Mouse (Mus musculus) natural killer cell, adult 2 months (primary cell): ENCODE measurements around the gene Vps41.

ENCODE experiments used
- DNase-seq, 2 experiments: peaks; one replicate each; pipeline ENCODE4 v3.0.0; 2022; ENCODE audit warnings: low spot score in 2 of 2

The Vps41 gene

DNA sequence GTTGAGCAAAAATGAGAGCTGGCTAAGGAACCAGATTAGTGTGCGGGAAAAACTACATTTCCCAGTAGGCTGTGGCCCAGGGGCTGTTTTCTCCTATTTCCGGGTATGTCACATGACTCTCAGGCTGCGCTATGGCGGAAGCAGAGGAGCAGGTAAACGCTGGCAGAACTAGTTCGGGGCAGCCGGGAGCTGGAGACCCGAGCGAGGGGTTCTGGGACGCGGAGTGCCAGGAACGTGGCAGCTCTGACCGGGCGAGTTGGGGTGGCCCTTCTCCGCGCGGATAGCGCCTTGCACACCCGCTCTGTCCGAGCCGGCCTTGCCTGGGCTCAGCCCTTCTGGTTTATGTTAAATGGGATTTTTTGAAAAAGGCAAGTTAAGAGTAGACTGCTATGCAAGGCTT is at the start of gene Vps41:
Gene Vps41, plus strand, starts transcription at position 102 of the 400 bp plus-strand sequence.
- peak; percentile 72 to 78 for DNase-seq

DNA sequence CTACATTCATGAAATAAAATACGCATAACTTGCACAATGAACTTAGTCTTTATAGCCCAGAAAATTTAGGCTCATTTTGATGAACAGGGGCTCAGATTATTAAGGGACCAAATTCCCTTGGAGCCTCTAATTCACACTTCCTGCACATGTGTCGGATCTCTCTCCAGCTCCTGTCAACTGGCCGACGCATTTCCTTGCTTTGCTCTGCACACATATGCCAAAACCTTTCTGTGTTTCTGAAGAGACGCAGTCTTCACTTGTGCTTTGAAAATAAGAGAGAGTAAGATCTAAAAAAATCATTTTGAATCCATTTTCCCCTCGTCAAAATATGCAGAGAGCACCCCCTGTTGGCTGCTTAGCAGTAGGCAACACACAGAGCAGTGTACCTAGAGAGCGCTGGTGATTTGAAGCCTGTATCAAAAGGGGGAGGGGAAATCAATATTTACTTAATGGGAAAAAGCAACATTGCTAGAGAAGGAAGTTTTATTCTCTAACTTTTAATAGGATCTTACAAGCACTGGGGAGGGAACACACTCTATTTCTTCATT is 18.5 kb upstream of the Vps41 start:
- no peak for DNase-seq

DNA sequence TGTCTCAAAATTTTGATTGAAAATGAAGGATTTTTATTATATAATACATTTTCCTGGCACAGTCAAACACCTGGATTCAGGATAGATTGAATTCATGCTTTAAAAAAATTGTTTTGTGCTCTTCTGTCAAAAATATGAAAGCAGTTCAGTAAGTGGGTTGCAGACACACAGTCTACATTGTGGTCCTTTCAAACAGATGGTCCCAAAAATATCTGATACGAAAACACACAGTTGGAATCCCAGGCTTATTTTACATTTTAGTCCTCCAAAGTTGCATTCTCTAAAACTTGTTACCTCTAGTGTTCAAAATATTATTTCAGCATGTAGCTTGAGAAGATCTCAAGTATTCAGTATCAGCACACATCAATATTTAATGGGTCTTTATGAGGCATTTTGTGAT is 5.4 kb upstream of the Vps41 start:
- no peak for DNase-seq

DNA sequence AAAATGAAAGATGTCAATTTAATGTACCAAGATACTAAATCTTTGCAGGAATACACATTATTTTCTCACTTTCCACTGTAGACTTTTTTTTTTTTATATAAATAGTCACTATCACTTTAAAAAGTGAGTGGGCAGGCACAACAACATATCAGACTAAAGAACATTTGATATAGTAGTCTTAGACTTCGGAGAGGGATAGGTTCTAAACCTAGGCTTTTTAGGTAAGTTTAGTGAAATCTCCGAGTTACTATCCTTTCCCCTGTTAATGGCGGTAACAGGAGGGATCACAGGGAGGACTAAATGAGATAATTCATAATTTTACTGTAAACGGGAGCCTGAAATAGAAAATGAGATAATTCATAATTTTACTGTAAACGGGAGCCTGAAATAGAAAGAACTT is 379 bp upstream of the Vps41 start:
- DNase-seq = no peak

DNA sequence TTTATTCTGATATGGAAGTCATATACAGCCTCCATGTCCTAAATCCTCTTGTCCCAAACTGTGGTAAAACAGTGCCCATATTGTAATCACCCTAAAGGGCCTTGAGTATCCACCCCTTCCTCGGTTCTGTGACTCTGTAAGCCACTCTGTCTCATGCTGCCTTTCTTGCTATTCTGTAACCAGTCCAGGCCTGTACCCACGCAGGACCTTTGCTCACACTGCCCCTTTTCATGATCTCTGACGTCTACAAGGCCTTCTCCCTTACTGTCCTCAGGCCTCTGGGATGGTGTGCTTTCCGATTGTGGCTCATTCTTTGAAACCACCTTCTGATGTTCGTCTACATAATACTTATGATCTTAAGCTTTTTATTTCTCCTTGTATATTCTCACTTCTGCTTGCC is 1.4 kb downstream of the Vps41 start:
- no peak for DNase-seq

DNA sequence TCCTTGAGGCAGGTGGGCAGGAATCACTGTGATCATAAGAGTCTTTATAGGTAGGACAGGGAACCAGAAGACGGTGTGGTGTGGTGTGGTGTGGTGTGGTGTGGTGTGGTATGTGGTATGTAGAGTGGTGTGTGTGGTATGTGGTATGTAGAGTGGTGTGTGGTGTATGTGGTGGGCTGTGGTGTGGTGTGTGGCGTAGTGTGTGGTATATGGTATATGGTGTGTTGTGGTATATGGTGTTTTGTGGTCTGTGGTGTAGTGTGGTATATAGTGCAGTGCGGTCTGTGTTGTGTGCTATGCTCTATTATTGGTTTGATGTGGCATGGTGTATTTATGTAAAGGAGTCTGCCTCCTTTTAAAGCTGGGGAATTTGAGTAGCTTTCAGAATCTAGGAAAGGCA is 13.6 kb downstream of the Vps41 start:
- DNase-seq = no peak

DNA sequence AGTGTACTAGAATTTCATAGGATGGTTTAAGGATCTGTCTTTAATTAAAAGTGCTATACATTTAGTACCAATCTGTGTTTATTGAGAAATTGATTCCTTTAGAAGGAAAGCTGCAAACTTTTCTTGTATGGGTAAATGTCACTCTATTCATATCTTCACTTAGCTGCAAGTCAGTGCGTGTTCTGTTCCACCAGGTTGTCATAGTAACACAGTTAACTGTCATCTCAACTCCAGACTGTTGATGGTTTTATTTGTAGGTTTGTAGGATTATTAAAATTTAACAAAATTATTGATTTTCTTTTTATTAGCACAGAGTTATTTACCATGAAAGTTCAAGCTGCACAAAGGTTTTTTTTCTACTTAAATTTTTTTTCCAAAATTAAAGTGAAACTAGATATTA is 19.5 kb downstream of the Vps41 start:
- no peak for DNase-seq

DNA sequence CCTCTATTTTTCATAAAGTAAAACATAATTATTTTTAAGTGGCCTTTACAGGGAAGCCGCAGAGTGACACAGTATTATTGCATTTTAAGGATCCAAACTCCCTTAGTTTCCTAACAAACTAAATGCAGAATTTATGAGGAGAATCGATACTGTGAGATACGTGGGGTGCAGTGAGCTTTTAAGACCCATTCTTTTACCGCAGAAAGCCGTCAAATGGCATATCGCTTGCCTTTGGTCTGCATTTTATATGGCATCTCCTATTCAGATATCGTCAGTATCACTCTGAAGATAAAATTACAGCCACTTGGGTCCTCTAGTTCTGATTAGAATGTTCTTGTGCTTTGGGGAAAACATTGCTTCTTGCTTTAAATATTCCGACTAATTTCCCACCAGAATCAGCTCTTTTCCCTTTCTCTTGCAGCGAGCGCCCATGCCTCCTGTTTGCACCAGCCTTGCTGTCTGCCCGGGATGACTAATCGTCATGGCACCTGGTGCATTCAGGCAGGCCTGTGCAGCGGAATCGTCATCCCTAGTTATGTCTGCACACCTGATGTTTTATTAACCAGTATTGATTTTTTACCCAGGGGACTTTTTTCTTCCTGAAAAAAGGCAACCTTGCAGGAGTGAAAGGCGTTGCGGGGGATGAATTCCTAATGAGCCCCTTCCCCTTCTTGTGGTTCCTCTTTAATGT is 26.6 kb downstream of the Vps41 start:
- DNase-seq = no peak

DNA sequence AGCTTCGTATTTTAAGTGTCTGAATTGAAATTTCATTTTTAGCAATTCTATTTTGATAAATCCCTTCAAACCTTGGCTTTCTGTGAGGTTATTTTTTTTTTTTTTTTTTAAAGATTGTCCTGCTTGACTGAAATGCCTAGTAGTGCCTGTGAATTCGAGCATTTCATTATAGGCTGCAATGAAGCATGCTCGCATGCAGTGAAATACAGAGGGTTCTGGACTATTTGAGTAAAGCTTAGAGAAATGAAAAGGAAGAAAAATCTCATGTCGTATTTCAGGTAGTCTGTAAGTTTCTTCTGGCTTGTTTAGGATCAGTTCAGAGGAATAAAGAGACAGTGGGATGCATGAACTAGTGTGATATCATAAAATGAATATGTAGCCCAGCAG is 27.2 kb downstream of the Vps41 start:
- no peak for DNase-seq

DNA sequence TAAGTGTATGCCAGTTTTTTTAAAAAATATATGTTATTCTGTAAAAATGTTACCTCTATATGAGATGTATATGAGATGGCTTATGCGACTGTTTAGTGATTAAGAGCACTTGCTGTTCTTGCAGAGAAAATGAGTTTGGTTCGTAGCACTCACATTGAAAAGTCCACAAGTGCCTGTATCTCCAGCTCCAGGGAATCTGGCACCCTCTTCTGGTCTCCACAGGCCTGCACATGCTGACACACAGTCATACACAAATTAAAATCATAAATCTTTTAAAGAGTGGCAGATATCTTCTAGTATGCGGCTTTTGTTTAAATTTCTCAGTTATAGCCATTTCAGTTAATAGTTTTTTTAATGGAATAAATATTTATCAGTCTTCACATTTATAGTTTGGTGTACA is 40.9 kb downstream of the Vps41 start:
- DNase-seq = no peak

DNA sequence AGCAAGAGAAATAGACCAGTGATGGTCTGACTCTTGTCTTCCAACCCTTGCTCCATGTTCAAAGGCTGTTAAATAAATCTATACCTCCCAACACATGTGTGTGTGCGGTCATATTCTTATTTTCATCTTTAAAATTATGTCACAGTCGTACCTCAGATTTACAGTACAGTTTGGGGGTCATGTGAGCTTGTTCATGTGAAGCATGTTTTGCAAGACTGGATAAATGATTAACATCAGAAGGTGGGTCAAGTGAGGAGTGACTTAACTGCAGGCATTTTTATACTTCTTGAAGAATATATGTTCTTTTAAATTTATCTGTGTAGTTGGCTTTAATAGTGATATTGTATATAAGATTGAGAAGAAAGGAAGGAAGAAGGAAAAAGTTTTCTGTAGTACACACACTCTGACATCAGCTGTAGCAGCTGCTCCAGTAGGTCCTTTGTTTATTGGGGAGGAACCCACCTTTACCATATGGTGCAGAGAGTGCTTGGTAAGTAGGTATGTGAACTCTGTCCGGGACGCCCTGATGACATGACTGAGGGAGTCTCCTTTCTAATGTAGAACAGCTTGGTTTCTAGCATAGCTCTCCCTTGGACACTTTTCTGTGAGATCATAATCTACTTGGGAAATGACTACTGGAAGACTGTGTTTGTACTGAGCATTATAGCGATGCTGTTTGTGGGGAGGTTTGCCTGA is 42.4 kb downstream of the Vps41 start:
- no peak for DNase-seq

DNA sequence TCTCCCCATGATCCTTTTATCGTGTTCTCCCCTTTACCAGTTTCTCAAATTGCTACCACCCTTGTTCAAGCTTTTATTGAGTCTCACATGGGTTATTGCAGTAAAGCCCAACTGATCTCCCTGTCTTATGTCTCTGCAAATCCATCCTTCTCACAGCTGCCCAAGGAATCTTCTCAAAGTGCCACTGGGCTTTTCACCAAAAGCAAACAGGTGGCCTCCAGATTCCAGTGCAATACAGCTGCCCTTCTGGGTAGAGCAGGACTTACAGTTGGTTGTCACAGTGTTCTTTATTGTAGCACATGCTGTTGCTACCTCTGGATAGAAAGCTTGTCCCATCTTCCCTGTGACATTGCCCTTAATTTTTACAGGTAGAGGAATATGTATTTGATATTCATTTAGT is 44.4 kb downstream of the Vps41 start:
- no peak for DNase-seq

DNA sequence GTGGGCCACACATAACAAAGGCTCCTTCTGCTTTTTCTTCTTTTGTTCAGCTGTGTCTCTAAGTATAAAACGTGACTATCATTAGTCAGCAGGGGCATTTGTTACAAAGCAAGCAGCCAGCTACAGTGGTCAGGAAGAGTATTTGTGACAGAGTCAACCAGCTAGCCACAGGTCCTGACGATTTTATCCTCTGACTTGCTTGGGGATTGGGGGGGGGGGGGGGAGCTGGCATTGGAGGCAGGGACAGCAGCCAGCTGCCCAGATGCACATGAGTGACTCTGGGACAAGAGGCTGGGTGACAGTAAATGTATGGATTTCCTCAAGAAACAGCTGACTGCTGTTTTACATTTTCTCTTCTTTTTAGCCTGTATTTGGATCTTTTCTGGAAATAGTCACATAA is 50.8 kb downstream of the Vps41 start:
- no peak for DNase-seq

DNA sequence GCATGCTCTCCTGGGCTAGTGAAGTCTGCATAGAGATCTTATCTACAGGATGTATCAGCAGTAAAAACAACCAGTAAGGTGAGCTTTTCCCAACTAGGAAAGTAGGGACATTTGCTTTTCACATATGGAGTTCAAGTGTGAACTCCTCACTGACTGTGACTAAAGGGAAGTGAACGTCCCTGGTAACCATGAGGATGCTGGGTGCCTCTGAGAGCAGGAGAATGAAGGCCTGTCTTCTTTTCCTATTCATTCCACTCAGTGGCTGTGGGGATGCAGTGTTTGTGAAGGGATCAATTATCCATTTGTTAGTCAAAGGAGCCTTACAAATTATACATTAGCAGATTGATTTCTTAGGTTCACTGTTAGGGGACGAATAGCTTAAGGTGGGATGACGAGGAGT is 51.4 kb downstream of the Vps41 start:
- DNase-seq = no peak

DNA sequence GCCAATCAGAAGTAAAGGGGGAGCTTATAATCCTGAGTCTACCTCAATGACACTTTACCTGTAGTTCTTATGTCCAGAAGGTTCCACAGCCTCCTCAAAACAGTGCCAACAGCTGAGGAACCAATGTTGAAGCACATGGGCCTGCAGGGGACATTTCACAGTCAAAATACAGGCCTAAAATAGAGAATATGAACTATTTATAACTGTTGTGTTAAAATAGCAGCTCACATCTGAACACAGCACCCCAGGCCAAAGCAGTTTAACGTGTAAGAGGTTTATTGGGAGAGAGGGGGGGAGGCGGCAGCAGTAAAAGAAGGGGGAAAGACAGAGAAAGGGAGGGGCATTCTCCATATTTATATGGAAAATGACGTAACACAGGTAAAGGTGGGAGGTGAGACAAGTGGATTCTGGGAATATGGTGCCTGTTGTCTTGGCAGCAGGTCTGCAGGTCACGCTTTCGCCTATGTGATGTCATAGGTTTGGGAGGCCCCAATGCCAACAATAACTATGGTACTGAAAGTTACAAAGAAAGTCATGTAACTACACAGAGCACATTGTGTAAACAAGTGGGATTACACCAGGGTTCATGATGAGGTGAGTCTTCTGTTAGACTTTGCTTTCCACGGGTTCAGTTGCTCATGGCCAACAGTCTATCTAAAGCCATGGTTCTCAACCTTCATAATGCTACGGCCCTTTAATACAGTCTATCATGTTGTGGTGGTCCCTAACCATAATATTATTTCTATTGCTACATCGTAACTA is 56.5 kb downstream of the Vps41 start:
- no peak for DNase-seq

DNA sequence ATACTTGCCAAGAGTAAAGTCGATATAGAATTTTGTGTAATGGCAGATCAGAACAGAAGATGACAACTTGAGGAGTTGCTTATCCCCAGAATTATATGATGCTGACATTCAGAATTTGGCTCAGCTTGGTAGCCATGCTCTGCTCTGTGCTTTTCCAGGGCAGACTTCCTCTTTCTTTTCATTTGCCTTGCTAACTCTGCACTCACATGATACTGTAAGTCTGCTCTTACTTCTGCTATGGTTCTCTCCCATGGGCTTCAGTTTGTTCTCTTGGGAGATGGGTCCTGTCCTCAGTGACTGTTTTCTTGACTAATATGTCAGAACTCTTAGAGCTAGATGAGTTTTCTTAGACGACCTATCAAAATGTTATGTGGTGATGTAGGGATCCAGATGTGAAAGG is 64.2 kb downstream of the Vps41 start:
- peak in 1 of 2 experiments; percentile 53 for DNase-seq

DNA sequence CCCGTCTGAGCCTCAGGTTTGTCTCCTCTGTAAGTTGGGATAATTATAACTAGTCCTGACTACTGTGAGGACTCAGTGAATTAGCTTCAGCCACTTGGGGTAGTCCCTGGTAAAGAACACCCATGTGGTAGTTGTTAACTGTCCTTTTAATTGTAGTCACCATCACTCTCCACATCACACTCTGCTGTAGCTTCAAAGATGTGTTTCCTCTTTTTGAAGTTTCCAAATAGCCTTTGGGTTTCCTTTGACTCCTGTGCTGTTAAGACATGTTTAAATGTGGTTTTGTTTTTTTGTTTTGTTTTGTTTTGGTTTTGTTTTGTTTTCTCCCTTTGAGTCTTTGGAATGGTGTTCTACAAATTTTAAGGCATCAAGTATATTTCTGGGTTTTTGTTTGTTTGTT is 68.6 kb downstream of the Vps41 start:
- no peak for DNase-seq

DNA sequence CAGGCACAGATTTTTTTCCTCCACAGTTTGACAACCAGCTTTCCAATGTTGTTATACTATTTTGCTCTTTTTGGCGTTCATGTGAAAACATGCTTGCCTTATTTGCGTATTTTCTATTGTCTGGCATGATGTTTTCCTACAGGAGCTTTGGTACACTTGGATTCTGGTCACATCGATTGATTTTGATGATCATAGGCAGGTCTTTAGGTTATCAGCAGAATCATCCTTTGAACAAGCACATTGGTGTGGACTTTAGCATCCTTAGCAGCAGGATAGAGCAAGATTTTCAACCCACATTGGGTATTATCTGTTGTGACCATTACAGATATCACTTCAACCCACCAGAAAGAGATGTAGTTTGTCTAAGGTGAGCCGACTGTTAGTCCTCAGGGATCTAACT is 71.0 kb downstream of the Vps41 start:
- DNase-seq = no peak

DNA sequence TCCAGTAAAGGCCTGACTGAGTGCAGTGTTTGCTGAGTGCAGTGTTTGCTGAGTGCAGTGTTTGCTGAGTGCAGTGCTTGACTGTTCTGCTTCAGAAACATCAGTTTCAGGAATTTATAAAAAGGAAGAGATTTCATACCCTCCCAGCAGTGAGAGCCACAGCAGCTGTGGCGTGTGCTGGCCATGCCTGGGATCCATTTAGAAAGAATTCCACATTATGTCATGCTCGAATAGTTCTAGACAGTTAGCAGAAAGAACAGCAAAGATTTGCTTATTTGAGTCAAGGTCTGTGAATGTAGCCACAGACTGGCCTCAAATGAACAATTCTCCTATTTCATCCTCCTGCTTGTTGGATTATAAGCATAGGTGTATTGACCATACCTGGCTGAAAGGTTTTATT is 71.6 kb downstream of the Vps41 start:
- no peak for DNase-seq

DNA sequence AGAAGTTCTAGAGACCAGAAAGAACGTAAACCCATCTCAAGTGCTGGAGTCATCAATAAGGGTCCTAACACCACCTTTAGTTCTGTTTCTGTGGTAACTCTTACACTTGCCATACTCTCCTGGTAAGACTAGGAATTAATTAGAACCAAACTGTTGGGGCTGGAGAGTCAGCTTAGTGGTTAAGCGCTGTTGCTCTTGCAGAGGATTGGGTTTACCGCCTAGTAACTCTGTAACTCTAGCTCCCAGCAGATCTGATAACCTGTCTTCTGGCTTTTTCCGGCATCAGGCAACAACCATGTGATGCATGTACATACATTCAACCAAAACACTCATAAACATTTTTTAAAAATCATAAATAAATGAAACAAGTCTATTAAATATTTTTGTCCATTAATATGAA is 72.6 kb downstream of the Vps41 start:
- no peak for DNase-seq

DNA sequence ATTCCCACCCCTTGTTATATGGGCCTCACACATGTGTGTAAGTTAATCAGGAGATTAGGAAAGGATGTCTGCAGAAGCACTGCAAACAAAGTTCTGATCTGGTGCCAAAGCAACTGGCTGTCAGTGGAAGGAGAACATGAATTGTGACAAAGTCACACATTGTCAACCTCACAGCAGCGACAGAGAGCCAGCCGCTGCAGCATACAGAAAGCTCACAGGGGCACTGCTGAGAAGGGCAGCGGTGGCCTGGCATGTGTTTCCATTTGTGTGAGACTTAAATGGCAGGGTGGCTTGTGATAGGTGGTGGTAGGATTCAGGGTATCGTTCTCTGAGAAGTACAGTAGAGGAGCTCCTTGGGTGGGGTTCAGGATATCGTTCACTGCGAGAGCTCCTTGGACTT is 73.0 kb downstream of the Vps41 start:
- DNase-seq = no peak

DNA sequence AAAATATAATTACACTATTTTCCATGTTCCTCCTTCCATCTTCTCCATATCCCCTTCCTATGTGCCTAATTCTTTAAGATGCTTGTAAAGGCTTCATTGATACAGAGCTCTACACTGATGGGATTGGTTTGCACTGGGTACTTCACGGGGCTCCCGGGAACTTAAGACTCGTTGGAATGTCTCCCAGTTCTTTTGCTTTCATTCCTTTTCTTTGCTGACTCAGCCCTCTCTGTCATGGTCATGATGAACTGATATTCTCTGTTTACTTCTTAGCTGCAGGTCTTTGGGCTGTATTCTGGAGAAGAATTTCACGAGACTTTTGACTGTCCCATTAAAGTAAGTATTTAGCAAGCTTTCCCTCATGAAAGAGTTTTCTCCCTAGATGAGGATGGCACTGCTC is 74.2 kb downstream of the Vps41 start:
- DNase-seq = no peak

DNA sequence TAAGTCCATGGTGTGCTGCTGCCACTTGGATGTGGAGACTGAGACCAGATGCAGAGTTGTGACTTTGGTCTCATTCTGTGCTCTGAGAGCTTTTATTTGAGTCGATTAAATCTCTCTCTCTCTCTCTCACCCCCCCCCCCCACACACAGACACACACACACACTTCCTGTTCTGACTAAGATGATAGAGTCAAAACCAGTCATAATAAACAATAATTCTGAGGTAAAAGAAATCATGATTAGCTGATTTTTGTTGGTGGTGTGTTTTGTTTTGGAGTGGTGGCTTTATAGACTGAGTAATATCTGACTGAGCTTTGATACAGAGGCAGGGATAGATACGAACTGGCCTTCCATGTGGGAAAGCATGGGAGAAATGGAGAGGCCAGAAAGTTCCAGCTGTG is 74.6 kb downstream of the Vps41 start:
- DNase-seq = no peak
